Mouse (Mus musculus): ENCODE data around the gene D630003M21Rik. TPM values are rescaled to one million over a fixed set of nuclear protein-coding genes. Genes with fewer than 3 reads are reported as not detected.

The D630003M21Rik gene
- total and polyA plus RNA-seq, 2 experiments: 0.46 to 0.69 TPM

GRCm38 (mm10) chr2:158223497-158223896 is 5.5 kb downstream of the D630003M21Rik start:
- Histone ChIP-seq H3K27ac (replicated peaks; ENCODE audit: insufficient read depth, low read depth, low read length) (no peak overlapping the region), H3K9ac (ENCODE audit: low read depth, low read length) (no peak overlapping the region), H3K79me2 (ENCODE audit: control insufficient read depth, insufficient read depth, low read length) (no peaks in the 10 kb centered on the region), H3K4me3 (ENCODE audit: insufficient read depth, low read depth, low read length) (no peak overlapping the region), H3K36me3 (ENCODE audit: control insufficient read depth, insufficient read depth, low read length) (no peaks in the 10 kb centered on the region), H3K4me1 (ENCODE audit: control insufficient read depth, insufficient read depth, low read length) (peaks cover 2% of the 10 kb centered on the region; the same call in 1 of the 2 replicates), H3K27me3 (ENCODE audit: control insufficient read depth, insufficient read depth, low read length) (no peaks in the 10 kb centered on the region)
- TF ChIP-seq POLR2A (IDR thresholded peaks at IDR 0.05; ENCODE audit: extremely low read depth, insufficient read depth, low read length) (no peak), CTCF (IDR thresholded peaks at IDR 0.05; ENCODE audit: low read depth, low read length) (no peak)
- DNase-seq (ENCODE audit: extremely low read depth, low read depth, low spot score): no peak
- 88% methylated on average over 3 of the region's 3 CpGs for WGBS

- Histone ChIP-seq H3K27ac (replicated peaks; ENCODE audit: insufficient read depth, low read depth, low read length) (no peak overlapping the region), H3K9ac (ENCODE audit: low read depth, low read length) (no peak overlapping the region), H3K4me1 (ENCODE audit: control insufficient read depth, insufficient read depth, low read length) (peaks cover 2% of the 10 kb centered on the region; the same call in 1 of the 2 replicates), H3K4me3 (ENCODE audit: insufficient read depth, low read depth, low read length) (no peak overlapping the region), H3K79me2 (ENCODE audit: control insufficient read depth, insufficient read depth, low read length) (no peaks in the 10 kb centered on the region), H3K36me3 (ENCODE audit: control insufficient read depth, insufficient read depth, low read length) (no peaks in the 10 kb centered on the region), H3K27me3 (ENCODE audit: control insufficient read depth, insufficient read depth, low read length) (no peaks in the 10 kb centered on the region)
- no peak for DNase-seq (ENCODE audit: extremely low read depth, low read depth, low spot score)
- TF ChIP-seq CTCF (IDR thresholded peaks at IDR 0.05; ENCODE audit: low read depth, low read length) (no peak), POLR2A (IDR thresholded peaks at IDR 0.05; ENCODE audit: extremely low read depth, insufficient read depth, low read length) (no peak)
- WGBS: 71% methylated on average over 4 of the region's 4 CpGs
These were observed 6.4 kb downstream of the D630003M21Rik start for GRCm38 (mm10) chr2:158222664-158223063.

GRCm38 (mm10) chr2:158221446-158222084 is 7.5 kb downstream of the D630003M21Rik start:
- no peak overlapping the region for H3K27ac ChIP-seq (replicated peaks; ENCODE audit: insufficient read depth, low read depth, low read length)
- peaks cover 2% of the 10 kb centered on the region; the same call in 1 of the 2 replicates for H3K4me1 ChIP-seq (ENCODE audit: control insufficient read depth, insufficient read depth, low read length)
- no peak overlapping the region for H3K4me3 ChIP-seq (ENCODE audit: insufficient read depth, low read depth, low read length)
- no peaks in the 10 kb centered on the region for H3K36me3 ChIP-seq (ENCODE audit: control insufficient read depth, insufficient read depth, low read length)
- no peaks in the 10 kb centered on the region for H3K27me3 ChIP-seq (ENCODE audit: control insufficient read depth, insufficient read depth, low read length)
- WGBS: 92% methylated on average over 9 of the region's 9 CpGs
- DNase-seq (ENCODE audit: extremely low read depth, low read depth, low spot score): peak; percentile 21
- H3K9ac ChIP-seq (ENCODE audit: low read depth, low read length): no peak overlapping the region
- no peak for TF ChIP-seq POLR2A (IDR thresholded peaks at IDR 0.05; ENCODE audit: extremely low read depth, insufficient read depth, low read length)
- no peaks in the 10 kb centered on the region for H3K79me2 ChIP-seq (ENCODE audit: control insufficient read depth, insufficient read depth, low read length)

- 80% methylated on average over 2 of the region's 2 CpGs for WGBS
- H3K9ac ChIP-seq (ENCODE audit: low read depth, low read length): no peak overlapping the region
- H3K79me2 ChIP-seq (ENCODE audit: control insufficient read depth, insufficient read depth, low read length): no peaks in the 10 kb centered on the region
- no peaks in the 10 kb centered on the region for H3K36me3 ChIP-seq (ENCODE audit: control insufficient read depth, insufficient read depth, low read length)
- no peak overlapping the region for H3K27ac ChIP-seq (replicated peaks; ENCODE audit: insufficient read depth, low read depth, low read length)
- DNase-seq (ENCODE audit: extremely low read depth, low read depth, low spot score): no peak
- no peaks in the 10 kb centered on the region for H3K27me3 ChIP-seq (ENCODE audit: control insufficient read depth, insufficient read depth, low read length)
- 0 out of 2 replicates have a peak, but pooled peaks cover 4% of the 10 kb centered on the region for H3K4me1 ChIP-seq (ENCODE audit: control insufficient read depth, insufficient read depth, low read length)
- H3K4me3 ChIP-seq (ENCODE audit: insufficient read depth, low read depth, low read length): no peak overlapping the region
- no peak for TF ChIP-seq CTCF (IDR thresholded peaks at IDR 0.05; ENCODE audit: low read depth, low read length)
- no peak for TF ChIP-seq POLR2A (IDR thresholded peaks at IDR 0.05; ENCODE audit: extremely low read depth, insufficient read depth, low read length)
These were observed 9.5 kb downstream of the D630003M21Rik start for GRCm38 (mm10) chr2:158219562-158219961.

GRCm38 (mm10) chr2:158216510-158216909 is 12.5 kb downstream of the D630003M21Rik start:
- H3K4me3 ChIP-seq (ENCODE audit: insufficient read depth, low read depth, low read length): no peak overlapping the region
- H3K27ac ChIP-seq (replicated peaks; ENCODE audit: insufficient read depth, low read depth, low read length): no peak overlapping the region
- no peak for DNase-seq (ENCODE audit: extremely low read depth, low read depth, low spot score)
- WGBS: 96% methylated on average over 8 of the region's 8 CpGs
- H3K27me3 ChIP-seq (ENCODE audit: control insufficient read depth, insufficient read depth, low read length): no peaks in the 10 kb centered on the region
- no peaks in the 10 kb centered on the region for H3K79me2 ChIP-seq (ENCODE audit: control insufficient read depth, insufficient read depth, low read length)
- no peaks in the 10 kb centered on the region for H3K36me3 ChIP-seq (ENCODE audit: control insufficient read depth, insufficient read depth, low read length)
- TF ChIP-seq POLR2A (IDR thresholded peaks at IDR 0.05; ENCODE audit: extremely low read depth, insufficient read depth, low read length) (no peak), CTCF (IDR thresholded peaks at IDR 0.05; ENCODE audit: low read depth, low read length) (no peak)
- H3K9ac ChIP-seq (ENCODE audit: low read depth, low read length): no peak overlapping the region
- 0 out of 2 replicates have a peak, but pooled peaks cover 4% of the 10 kb centered on the region for H3K4me1 ChIP-seq (ENCODE audit: control insufficient read depth, insufficient read depth, low read length)
